Mouse (Mus musculus) liver, embryonic 14.5 days (tissue): ENCODE measurements around the gene Med24. TPM values are rescaled to one million over a fixed set of nuclear protein-coding genes. Genes with fewer than 3 reads are reported as not detected.

Experiments
- ATAC-seq: fragments of 200-750 bp; cut with Nextera tagmentation; 2 replicates; pipeline ENCODE4 v1.8.0; 2017; ENCODE audit warnings: moderate number of reproducible peaks, mild to moderate bottlenecking, moderate library complexity; ENCODE audit not compliant: insufficient read depth
- DNase-seq, 3 experiments: peaks; one replicate each; pipeline ENCODE4 v3.0.0-alpha.2; 2012 to 2013; ENCODE audit warnings: low read depth in 3 of 3, low spot score in 3 of 3
- H3K27ac ChIP-seq: fragments of 300-500 bp; sonication (generic); 2 replicates; pipeline ENCODE4 v1.5.1; 2014; ENCODE audit warnings: moderate library complexity, mild to moderate bottlenecking, control low read depth, inconsistent platforms
- H3K27me3 ChIP-seq: fragments of 300-500 bp; sonication (generic); 2 replicates; pipeline ENCODE4 v1.6.1; 2014; ENCODE audit warnings: mild to moderate bottlenecking, low read length, moderate library complexity; ENCODE audit not compliant: control insufficient read depth, insufficient read depth
- H3K36me3 ChIP-seq: fragments of 300-500 bp; sonication (generic); replicated peaks from 2 replicates; pipeline ENCODE4 v1.6.1; 2014; ENCODE audit warnings: low read depth; ENCODE audit not compliant: control insufficient read depth, insufficient read depth
- H3K4me1 ChIP-seq, 2 experiments: fragments of 200-500 bp in 1 of 2; fragments of 300-500 bp in 1 of 2; sonication (generic) in 1 of 2; replicated peaks; 2 replicates each; pipeline ENCODE4 v1.6.1; 2012 to 2014; ENCODE audit warnings: antibody characterized with exemption in 1 of 2, inconsistent platforms in 1 of 2, low read length in 1 of 2; ENCODE audit not compliant: control insufficient read depth in 2 of 2, insufficient read depth in 2 of 2
- H3K4me2 ChIP-seq: fragments of 300-500 bp; sonication (generic); 2 replicates; pipeline ENCODE4 v1.6.1; 2014; ENCODE audit warnings: low read depth, mild to moderate bottlenecking, control low read depth, moderate library complexity
- H3K4me3 ChIP-seq, 2 experiments: fragments of 200-500 bp in 1 of 2; fragments of 300-500 bp in 1 of 2; sonication (generic) in 1 of 2; 2 replicates each; pipeline ENCODE4 v1.5.1; 2012 to 2014; ENCODE audit warnings: low read depth in 2 of 2, low read length in 2 of 2, mild to moderate bottlenecking in 2 of 2, control low read depth in 1 of 2, inconsistent platforms in 1 of 2, moderate library complexity in 1 of 2; ENCODE audit not compliant: insufficient read depth in 1 of 2
- H3K9ac ChIP-seq: fragments of 300-500 bp; sonication (generic); replicated peaks from 2 replicates; pipeline ENCODE4 v1.6.1; 2014; ENCODE audit warnings: mild to moderate bottlenecking, control low read depth, moderate library complexity
- H3K9me3 ChIP-seq: fragments of 300-500 bp; sonication (generic); 2 replicates; pipeline ENCODE4 v1.6.1; 2016; ENCODE audit warnings: low read length, mixed read lengths; ENCODE audit not compliant: control insufficient read depth
- CTCF ChIP-seq: IDR thresholded peaks from 2 replicates; pipeline ENCODE4 v1.5.1; 2016; ENCODE audit warnings: antibody characterized with exemption, low read depth, control low read depth
- EP300 ChIP-seq: IDR thresholded peaks from 2 replicates; pipeline ENCODE4 v1.6.1; 2016; ENCODE audit warnings: antibody characterized with exemption, low read depth
- WGBS: fragments of 180-500 bp; shearing (Covaris S2); extraction: QIAGEN DNeasy Blood & Tissue Kit; methylation state at CpG from one replicate; pipeline ENCODE4 v1.1.7; 2014; ENCODE audit not compliant: insufficient replicate concordance; 5-methylcytosine and 5-hydroxymethylcytosine counted together
- polyA plus RNA-seq, 2 experiments: library from polyadenylated mRNA; depleted of rRNA in 1 of 2; stranded (reverse) in 1 of 2; unstranded in 1 of 2; fragments of >200 nt; fragmentation: Nextera tagmentation in 1 of 2; extraction: Ambion mirVana in 1 of 2; gene quantifications; 2 replicates each; pipeline versions ENCODE4 v1.2.1 to v1.2.3; 2012 to 2014

Med24 gene
- polyA plus RNA-seq, 2 experiments = 21.3 to 25.0 TPM

DNA sequence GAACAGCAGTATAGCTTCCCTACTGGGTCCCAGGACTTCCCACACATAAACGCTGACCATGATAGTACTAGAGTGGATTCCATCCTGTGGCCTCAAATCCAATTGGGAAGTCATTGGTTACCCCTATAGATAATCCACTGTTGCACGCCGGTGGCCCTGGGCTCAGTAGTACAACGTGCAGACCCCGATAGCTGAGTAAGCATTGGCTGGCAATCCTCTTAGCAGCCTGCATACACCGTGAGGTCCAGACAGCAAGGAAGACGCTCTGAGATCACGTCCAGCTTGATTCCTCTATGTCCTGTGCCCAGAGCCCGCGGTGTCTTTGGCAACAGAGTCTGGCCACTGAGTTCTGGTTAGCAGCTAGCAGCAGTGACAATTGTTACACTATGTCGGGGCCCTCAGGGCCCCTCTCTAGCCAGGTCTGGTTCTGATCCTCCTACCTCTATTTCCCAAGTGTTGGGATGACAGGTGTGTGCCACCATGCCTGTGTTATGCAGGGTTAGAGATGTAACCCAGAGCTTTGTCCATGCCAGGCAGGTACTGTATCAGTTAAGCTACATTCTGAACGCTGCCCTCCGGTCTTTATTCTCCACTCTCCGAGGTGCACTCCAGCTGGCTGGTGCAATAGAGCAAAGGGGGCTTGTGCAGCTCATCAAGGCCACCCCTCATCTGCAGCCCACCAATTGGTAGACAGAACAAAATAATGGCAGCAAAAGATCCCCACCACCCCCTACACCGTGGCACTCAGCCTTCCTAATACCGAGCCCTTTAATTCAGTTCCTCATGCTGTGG is 30.2 kb downstream of the Med24 start:
- DNase-seq (no peak), ATAC-seq (no peak)
- H3K9ac ChIP-seq = no peak overlapping the region
- no peak overlapping the region for H3K4me3 ChIP-seq
- no peak for TF ChIP-seq EP300
- TF ChIP-seq CTCF = no peak
- H3K36me3 ChIP-seq = peaks cover 16% of the 10 kb centered on the region
- no peak overlapping the region for H3K4me2 ChIP-seq
- WGBS = 74% methylated on average over 16 of the region's 16 CpGs
- H3K4me1 ChIP-seq = no peaks in the 10 kb centered on the region
- H3K27me3 ChIP-seq = no peaks in the 10 kb centered on the region
- H3K9me3 ChIP-seq = no peaks in the 10 kb centered on the region
- no peak overlapping the region for H3K27ac ChIP-seq

DNA sequence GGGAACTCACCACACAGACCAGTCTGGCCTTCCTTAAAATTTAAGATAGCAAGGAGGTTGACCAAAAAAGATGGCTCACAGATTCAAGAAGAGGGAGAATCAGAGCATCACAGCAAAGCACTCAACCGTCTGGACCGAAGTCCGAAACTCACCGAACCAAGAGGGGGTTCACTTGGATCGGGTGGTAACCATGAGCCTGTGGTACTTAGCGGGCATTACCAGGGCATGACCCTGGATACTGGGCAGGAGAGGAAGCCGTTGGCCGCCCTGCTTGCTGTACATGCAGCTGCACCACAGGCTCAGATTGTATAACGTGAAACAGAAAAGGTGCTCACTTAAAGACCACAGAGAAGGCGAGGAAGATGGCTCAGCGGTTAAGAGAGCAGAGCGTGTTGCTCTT is 32.0 kb downstream of the Med24 start:
- no peak for DNase-seq
- TF ChIP-seq EP300 = no peak
- TF ChIP-seq CTCF = no peak
- Histone ChIP-seq H3K4me2 (no peak overlapping the region), H3K4me3 (no peak overlapping the region), H3K9me3 (no peaks in the 10 kb centered on the region), H3K27me3 (no peaks in the 10 kb centered on the region), H3K27ac (no peak overlapping the region), H3K36me3 (peaks cover 23% of the 10 kb centered on the region), H3K9ac (no peak overlapping the region), H3K4me1 (no peaks in the 10 kb centered on the region)
- no peak for ATAC-seq
- WGBS = 80% methylated on average over 12 of the region's 12 CpGs

GRCm38 (mm10) chr11:98696454-98697216 is 32.6 kb downstream of the Med24 start:
- TF ChIP-seq EP300 (no peak), CTCF (no peak)
- Histone ChIP-seq H3K4me3 (no peak overlapping the region), H3K4me1 (no peaks in the 10 kb centered on the region), H3K9me3 (no peaks in the 10 kb centered on the region), H3K27me3 (no peaks in the 10 kb centered on the region), H3K4me2 (no peak overlapping the region), H3K36me3 (peaks cover 27% of the 10 kb centered on the region), H3K9ac (no peak overlapping the region), H3K27ac (no peak overlapping the region)
- ATAC-seq (no peak), DNase-seq (no peak)
- WGBS = 78% methylated on average over 14 of the region's 14 CpGs

DNA sequence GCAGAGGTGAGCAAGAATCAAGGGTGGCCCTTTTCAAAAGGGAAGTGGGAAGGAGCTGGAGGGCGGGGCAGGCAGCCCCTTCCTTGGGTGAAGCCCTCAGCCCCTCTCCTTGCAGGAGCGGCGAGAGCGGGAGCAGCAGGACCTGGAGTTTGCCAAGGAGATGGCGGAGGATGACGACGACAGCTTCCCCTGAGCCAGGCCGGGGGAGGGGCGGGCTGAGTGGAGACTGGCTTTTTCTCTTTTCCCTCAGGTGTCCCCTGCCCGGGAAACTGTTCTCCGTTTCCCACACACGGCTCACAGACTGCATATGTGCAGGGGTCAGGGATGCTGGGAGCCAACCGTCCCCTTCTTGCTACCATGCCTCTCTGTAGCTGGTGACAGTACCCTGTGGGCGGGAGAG is 33.8 kb downstream of the Med24 start:
- no peak overlapping the region for H3K4me3 ChIP-seq
- H3K4me1 ChIP-seq = no peaks in the 10 kb centered on the region
- H3K27ac ChIP-seq = no peak overlapping the region
- peaks cover 38% of the 10 kb centered on the region for H3K36me3 ChIP-seq
- H3K27me3 ChIP-seq = no peaks in the 10 kb centered on the region
- no peak for DNase-seq
- ATAC-seq = no peak
- no peak overlapping the region for H3K9ac ChIP-seq
- WGBS = 85% methylated on average over 14 of the region's 14 CpGs
- no peak for TF ChIP-seq EP300
- no peaks in the 10 kb centered on the region for H3K9me3 ChIP-seq
- H3K4me2 ChIP-seq = no peak overlapping the region

- H3K9ac ChIP-seq = no peak overlapping the region
- ATAC-seq = no peak
- no peaks in the 10 kb centered on the region for H3K4me1 ChIP-seq
- no peak overlapping the region for H3K4me2 ChIP-seq
- 78% methylated on average over 9 of the region's 9 CpGs for WGBS
- DNase-seq = no peak
- TF ChIP-seq CTCF (no peak), EP300 (no peak)
- no peak overlapping the region for H3K4me3 ChIP-seq
- H3K36me3 ChIP-seq = peaks cover 49% of the 10 kb centered on the region
- H3K9me3 ChIP-seq = no peaks in the 10 kb centered on the region
- H3K27ac ChIP-seq = no peak overlapping the region
- no peaks in the 10 kb centered on the region for H3K27me3 ChIP-seq
These were observed 34.9 kb downstream of the Med24 start for GRCm38 (mm10) chr11:98694301-98694700.
